In the genomic region with DNA sequence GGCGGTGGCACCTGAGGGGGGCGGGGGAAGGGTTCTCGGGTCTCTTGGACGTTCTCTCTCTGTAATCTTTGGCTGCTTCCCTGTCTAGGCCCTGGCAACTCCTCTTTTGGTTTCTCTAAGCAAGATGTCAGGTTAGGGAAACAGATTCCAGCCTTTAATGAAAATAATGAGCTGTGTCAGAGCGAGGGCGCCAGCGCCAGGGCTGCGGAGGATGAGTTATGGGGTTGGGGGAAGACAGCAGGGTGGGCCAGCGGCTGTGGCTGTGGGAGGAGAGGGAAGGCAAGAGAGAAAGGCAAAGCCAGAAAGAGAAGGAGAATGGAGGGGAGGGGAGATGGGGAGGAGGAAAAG, we compare ENCODE assay signal across 8 mouse cellular contexts.
DNase-seq lines count a peak whose midpoint lies in the region; ATAC-seq and TF ChIP-seq lines count a peak whose summit lies in the region.

No protein-coding gene starts in this region.

- no peaks in the 10 kb centered on the region for H3K36me3 ChIP-seq in heart, adult 2 months (ENCODE audit: control insufficient read depth, insufficient read depth, low read length)
- H3K36me3 ChIP-seq in forebrain, embryonic 14.5 days (ENCODE audit: control insufficient read depth, insufficient read depth, low read length), result no peaks in the 10 kb centered on the region

- H3K27ac ChIP-seq in heart, adult 2 months, result peak overlapping the region; percentile 59
- H3K27ac ChIP-seq in forebrain, embryonic 14.5 days (ENCODE audit: low read depth, low read length), result no peak overlapping the region

- TF ChIP-seq POLR2A in heart, adult 2 months (IDR thresholded peaks at IDR 0.05; ENCODE audit: insufficient read depth, low read depth, low read length), result no peak

- H3K9ac ChIP-seq in heart, adult 2 months (ENCODE audit: low read depth, low read length), result peak overlapping the region; percentile 56
- H3K9ac ChIP-seq in forebrain, embryonic 14.5 days (ENCODE audit: low read length), result no peak overlapping the region

- TF ChIP-seq EP300 in heart, adult 2 months (IDR thresholded peaks at IDR 0.05; ENCODE audit: insufficient read depth, low read depth, low read length), result no peak

- no peaks in the 10 kb centered on the region for H3K9me3 ChIP-seq in forebrain, embryonic 14.5 days (replicated peaks; ENCODE audit: control insufficient read depth, low read length)

- intact Hi-C loops in heart, adult 2 months (cut with DNase I), result no loop called here

- H3K27me3 ChIP-seq in heart, adult 2 months (ENCODE audit: control insufficient read depth, insufficient read depth, low read length), result no peaks in the 10 kb centered on the region
- no peaks in the 10 kb centered on the region for H3K27me3 ChIP-seq in forebrain, embryonic 14.5 days (replicated peaks; ENCODE audit: control insufficient read depth, insufficient read depth, low read length)

- no peak for TF ChIP-seq CTCF in heart, adult 2 months (IDR thresholded peaks at IDR 0.05)

- H3K4me1 ChIP-seq in heart, adult 2 months (ENCODE audit: control insufficient read depth, insufficient read depth, low read length), result peaks cover 25% of the 10 kb centered on the region
- 0 out of 2 replicates have a peak, but pooled peaks cover 2% of the 10 kb centered on the region for H3K4me1 ChIP-seq in forebrain, embryonic 14.5 days (ENCODE audit: control insufficient read depth, insufficient read depth, low read length)

- 26% methylated on average over 9 of the region's 9 CpGs for WGBS in heart, adult 2 months
- 21% methylated on average over 9 of the region's 9 CpGs for WGBS in forebrain, embryonic 14.5 days

- ATAC-seq in forebrain, embryonic 14.5 days, result peak; percentile 37; the same call in 1 of the 2 replicates
- ATAC-seq in megakaryocyte progenitor cell, adult 5-6 weeks (replicated peaks; ENCODE audit: poor library complexity), result 0 out of 2 replicates have a peak, but pooled peaks have one; percentile 5

- H3K79me2 ChIP-seq in heart, adult 2 months (replicated peaks; ENCODE audit: control insufficient read depth, insufficient read depth, low read length), result no peaks in the 10 kb centered on the region

- H3K4me2 ChIP-seq in forebrain, embryonic 14.5 days (ENCODE audit: low read length), result peak overlapping the region; percentile 1; the same call in 1 of the 2 replicates

- DNase-seq in heart, adult 2 months, result no peak
- no peak for DNase-seq in heart, adult 9 months (ENCODE audit: low spot score in 2 of 2)
- DNase-seq in forebrain, embryonic 14.5 days (ENCODE audit: low spot score), result no peak
- peak; percentile 75 for DNase-seq in kidney, postnatal 14 days
- peak; percentile 59 for DNase-seq in testis, postnatal 10 days (ENCODE audit: low spot score)
- no peak for DNase-seq in layer of hippocampus, postnatal 25 days (ENCODE audit: extremely low spot score in 1 of 2, low spot score in 1 of 2)
- no peak for DNase-seq in left cerebral cortex, adult 9 months (ENCODE audit: low spot score in 2 of 2)

- H3K4me3 ChIP-seq in heart, adult 2 months, result peak overlapping the region; percentile 33
- H3K4me3 ChIP-seq in forebrain, embryonic 14.5 days (ENCODE audit: low read depth, low read length), result no peak overlapping the region

Comparison
In these comparisons a context has a peak if more than half of its experiments do, and no peak if none do; other contexts are left out.
1. DNase-seq: peak in kidney, postnatal 14 days (single experiment) and testis, postnatal 10 days (single experiment); none in heart, adult 2 months (0 of 2), heart, adult 9 months (0 of 2), forebrain, embryonic 14.5 days (single experiment), layer of hippocampus, postnatal 25 days (0 of 2) and left cerebral cortex, adult 9 months (0 of 2).